Mouse (Mus musculus): ENCODE data around the gene Nt5c2. TPM values are rescaled to one million over a fixed set of nuclear protein-coding genes. Genes with fewer than 3 reads are reported as not detected.
A peak's percentile ranks its signal among the peaks of the same experiment; 100 is the strongest.

Gene Nt5c2
- 61.0 and 69.1 TPM in 2 replicates for polyA plus RNA-seq (2015; fragmentation: Nextera tagmentation; extraction: Ambion mirVana)

GRCm38 (mm10) chr19:47014447-47015381 lies at the start of gene Nt5c2, which contains the start of gene Ina:
Gene Nt5c2 (minus strand): TSS chr19:47015153.
Gene Ina (plus strand): TSS chr19:47014698.
- Histone ChIP-seq H3K4me3 (replicated peaks) (peak within 1 kb of the TSS; percentile 52), H3K4me1 (replicated peaks) (peaks cover 17% of the 10 kb centered on the region), H3K27me3 (peaks cover 94% of the 10 kb centered on the region), H3K9ac (no peak within 1 kb of the TSS), H3K9me3 (replicated peaks) (no peaks in the 10 kb centered on the region), H3K27ac (no peak within 1 kb of the TSS), H3K36me3 (no peaks in the 10 kb centered on the region), H3K4me2 (peak within 1 kb of the TSS; percentile 64)
- DNase-seq (no peak), ATAC-seq (ENCODE audit: low read depth) (0 out of 2 replicates have a peak, but pooled peaks have one; percentile 26)
- 1% methylated on average over 113 of the region's 124 CpGs for WGBS (ENCODE audit: insufficient replicate concordance)

GRCm38 (mm10) chr19:47057684-47058083 lies 42.7 kb upstream of the Nt5c2 start:
- H3K9ac ChIP-seq: no peak overlapping the region
- H3K27ac ChIP-seq: no peak overlapping the region
- no peak for DNase-seq
- H3K9me3 ChIP-seq (replicated peaks): no peaks in the 10 kb centered on the region
- peaks cover 3% of the 10 kb centered on the region for H3K4me1 ChIP-seq (replicated peaks)
- H3K4me2 ChIP-seq: no peak overlapping the region
- H3K36me3 ChIP-seq: no peaks in the 10 kb centered on the region
- H3K27me3 ChIP-seq: 0 out of 2 replicates have a peak, but pooled peaks cover 3% of the 10 kb centered on the region
- no peak for ATAC-seq (ENCODE audit: low read depth)
- WGBS (ENCODE audit: insufficient replicate concordance): 32% methylated on average over 1 of the region's 1 CpGs
- no peak overlapping the region for H3K4me3 ChIP-seq (replicated peaks)

- H3K9ac ChIP-seq: no peak overlapping the region
- DNase-seq (no peak), ATAC-seq (ENCODE audit: low read depth) (no peak)
- no peak overlapping the region for H3K27ac ChIP-seq
- WGBS (ENCODE audit: insufficient replicate concordance): 66% methylated on average over 4 of the region's 4 CpGs
- H3K4me1 ChIP-seq (replicated peaks): peaks cover 27% of the 10 kb centered on the region
- no peak overlapping the region for H3K4me2 ChIP-seq
- no peaks in the 10 kb centered on the region for H3K36me3 ChIP-seq
- 0 out of 2 replicates have a peak, but pooled peaks cover 3% of the 10 kb centered on the region for H3K27me3 ChIP-seq
- no peaks in the 10 kb centered on the region for H3K9me3 ChIP-seq (replicated peaks)
- no peak overlapping the region for H3K4me3 ChIP-seq (replicated peaks)
Observed at GRCm38 (mm10) chr19:47053471-47053870, 38.5 kb upstream of the Nt5c2 start.

- WGBS (ENCODE audit: insufficient replicate concordance): 61% methylated on average over 4 of the region's 4 CpGs
- Histone ChIP-seq H3K9ac (no peak overlapping the region), H3K4me2 (no peak overlapping the region), H3K27ac (no peak overlapping the region), H3K27me3 (0 out of 2 replicates have a peak, but pooled peaks cover 3% of the 10 kb centered on the region), H3K36me3 (0 out of 2 replicates have a peak, but pooled peaks cover 4% of the 10 kb centered on the region), H3K4me3 (replicated peaks) (no peak overlapping the region), H3K4me1 (replicated peaks) (peaks cover 30% of the 10 kb centered on the region), H3K9me3 (replicated peaks) (no peaks in the 10 kb centered on the region)
- DNase-seq (no peak), ATAC-seq (ENCODE audit: low read depth) (no peak)
Observed at GRCm38 (mm10) chr19:47052927-47053326, 38.0 kb upstream of the Nt5c2 start.

GRCm38 (mm10) chr19:47050271-47051032 lies 35.5 kb upstream of the Nt5c2 start, which contains the start of gene Pcgf6:
Gene Pcgf6 (minus strand): TSS chr19:47050906.
- Histone ChIP-seq H3K9me3 (replicated peaks) (no peaks in the 10 kb centered on the region), H3K9ac (peak within 1 kb of the TSS; percentile 84), H3K36me3 (peaks cover 26% of the 10 kb centered on the region), H3K27me3 (no peaks in the 10 kb centered on the region), H3K4me3 (replicated peaks) (peak within 1 kb of the TSS; percentile 78), H3K4me2 (peak within 1 kb of the TSS; percentile 93), H3K27ac (peak within 1 kb of the TSS; percentile 84), H3K4me1 (replicated peaks) (peaks cover 30% of the 10 kb centered on the region)
- under 1% methylated on average over 74 of the region's 75 CpGs for WGBS (ENCODE audit: insufficient replicate concordance)
- ATAC-seq (ENCODE audit: low read depth) (peak; percentile 84), DNase-seq (peak; percentile 68)

GRCm38 (mm10) chr19:47049840-47050239 lies 34.9 kb upstream of the Nt5c2 start:
- Histone ChIP-seq H3K27ac (peak overlapping the region; percentile 84; the same call in 1 of the 2 replicates), H3K9ac (peak overlapping the region; percentile 84), H3K9me3 (replicated peaks) (no peaks in the 10 kb centered on the region), H3K4me1 (replicated peaks) (peaks cover 30% of the 10 kb centered on the region), H3K4me2 (peak overlapping the region; percentile 93), H3K36me3 (peaks cover 29% of the 10 kb centered on the region), H3K27me3 (no peaks in the 10 kb centered on the region), H3K4me3 (replicated peaks) (peak overlapping the region; percentile 78)
- DNase-seq (no peak), ATAC-seq (ENCODE audit: low read depth) (peak; percentile 46; the same call in 1 of the 2 replicates)
- WGBS (ENCODE audit: insufficient replicate concordance): 3% methylated on average over 7 of the region's 7 CpGs

GRCm38 (mm10) chr19:47049061-47049460 lies 34.1 kb upstream of the Nt5c2 start:
- Histone ChIP-seq H3K27me3 (no peaks in the 10 kb centered on the region), H3K4me1 (replicated peaks) (peaks cover 30% of the 10 kb centered on the region), H3K9ac (0 out of 2 replicates have a peak overlapping the region, but pooled peaks have one; percentile 29), H3K4me2 (peak overlapping the region; percentile 93), H3K36me3 (peaks cover 29% of the 10 kb centered on the region), H3K4me3 (replicated peaks) (peak overlapping the region; percentile 78), H3K27ac (no peak overlapping the region), H3K9me3 (replicated peaks) (no peaks in the 10 kb centered on the region)
- no peak for DNase-seq
- 53% methylated on average over 4 of the region's 4 CpGs for WGBS (ENCODE audit: insufficient replicate concordance)
- ATAC-seq (ENCODE audit: low read depth): no peak

GRCm38 (mm10) chr19:47047236-47047833 lies 32.4 kb upstream of the Nt5c2 start:
- DNase-seq: no peak
- WGBS (ENCODE audit: insufficient replicate concordance): 85% methylated on average over 13 of the region's 13 CpGs

GRCm38 (mm10) chr19:47046343-47046742 lies 31.4 kb upstream of the Nt5c2 start:
- ATAC-seq (ENCODE audit: low read depth) (no peak), DNase-seq (no peak)
- no peaks in the 10 kb centered on the region for H3K9me3 ChIP-seq (replicated peaks)
- H3K9ac ChIP-seq: no peak overlapping the region
- H3K4me2 ChIP-seq: no peak overlapping the region
- peaks cover 39% of the 10 kb centered on the region for H3K36me3 ChIP-seq
- WGBS (ENCODE audit: insufficient replicate concordance): 59% methylated on average over 1 of the region's 1 CpGs
- H3K4me3 ChIP-seq (replicated peaks): no peak overlapping the region
- no peak overlapping the region for H3K27ac ChIP-seq
- no peaks in the 10 kb centered on the region for H3K27me3 ChIP-seq
- peaks cover 23% of the 10 kb centered on the region for H3K4me1 ChIP-seq (replicated peaks)

More at GRCm38 (mm10) chr19:47047236-47047833, 32.4 kb upstream of the Nt5c2 start:
- Histone ChIP-seq H3K36me3 (peaks cover 34% of the 10 kb centered on the region), H3K27me3 (no peaks in the 10 kb centered on the region), H3K4me2 (no peak overlapping the region), H3K9ac (no peak overlapping the region), H3K4me3 (replicated peaks) (no peak overlapping the region), H3K4me1 (replicated peaks) (peaks cover 26% of the 10 kb centered on the region), H3K27ac (no peak overlapping the region), H3K9me3 (replicated peaks) (no peaks in the 10 kb centered on the region)
- ATAC-seq (ENCODE audit: low read depth): no peak

- WGBS (ENCODE audit: insufficient replicate concordance): 78% methylated on average over 3 of the region's 3 CpGs
Observed at GRCm38 (mm10) chr19:47043608-47044007, 28.7 kb upstream of the Nt5c2 start.

More at GRCm38 (mm10) chr19:47043608-47044007, 28.7 kb upstream of the Nt5c2 start:
- ATAC-seq (ENCODE audit: low read depth) (no peak), DNase-seq (no peak)
- Histone ChIP-seq H3K27ac (no peak overlapping the region), H3K9ac (no peak overlapping the region), H3K4me3 (replicated peaks) (no peak overlapping the region), H3K9me3 (replicated peaks) (no peaks in the 10 kb centered on the region), H3K36me3 (peaks cover 62% of the 10 kb centered on the region), H3K27me3 (no peaks in the 10 kb centered on the region), H3K4me2 (no peak overlapping the region), H3K4me1 (replicated peaks) (0 out of 2 replicates have a peak, but pooled peaks cover 4% of the 10 kb centered on the region)

Data from liver, embryonic 13.5 days (tissue).